Mouse (Mus musculus): ENCODE measurements at regions not wholly inside any gene's neighbourhood (a gene's known extent, or its start where the extent isn't known, plus 50 kb on each side); places are given as distances from the start of the nearest gene placed in this dataset.
"Not testable (repeated sequence)": the region's sequence is repeated elsewhere in the genome, so short reads cannot be mapped to it uniquely, and the experiment has no call there.

DNA sequence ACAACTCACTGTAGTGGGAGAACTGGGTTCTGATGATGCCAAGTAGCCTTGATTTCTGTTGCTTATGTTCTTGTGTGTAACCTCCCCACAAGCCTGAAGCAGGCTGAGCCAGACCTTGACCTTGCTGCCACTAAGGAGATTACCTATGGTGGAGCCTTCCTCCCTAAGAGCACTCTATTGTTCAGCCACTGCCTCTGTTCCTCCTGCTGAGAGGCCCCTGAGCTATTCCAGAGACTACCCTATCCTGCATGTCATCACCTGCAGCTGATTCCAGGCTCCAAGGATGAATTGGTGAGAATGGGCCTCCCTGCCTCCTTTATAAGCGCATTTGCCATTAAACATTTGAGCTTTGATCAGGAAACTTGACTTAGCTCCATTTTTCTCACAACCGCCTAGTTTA is 60.8 kb upstream of the Dnajc1 start:
- DNase-seq (ENCODE audit: low spot score in 2 of 2): not testable (repeated sequence)

DNA sequence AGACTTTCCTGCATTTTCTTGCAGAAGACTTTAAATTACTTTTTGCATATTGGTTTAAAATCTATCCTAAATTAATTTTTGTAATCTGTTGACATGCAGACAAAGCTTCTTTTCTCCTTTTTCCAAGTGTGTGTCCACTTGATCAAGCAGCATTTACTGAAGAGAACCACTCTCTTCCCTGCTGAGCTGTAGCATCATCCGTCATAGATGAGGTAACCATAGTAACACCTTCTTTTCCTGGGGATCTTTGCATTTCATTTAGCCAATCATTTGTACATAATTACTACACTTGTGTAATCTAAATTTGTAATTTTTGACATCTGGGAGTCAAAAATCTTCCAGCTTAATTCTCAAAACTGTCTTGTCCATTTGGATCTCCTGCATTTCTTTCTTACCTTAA is 53.2 kb upstream of the Dnajc1 start:
- no peak for DNase-seq (ENCODE audit: low spot score in 2 of 2)
